Mouse (Mus musculus) limb, embryonic 14.5 days (tissue): ENCODE measurements around the gene Amigo3. TPM values are rescaled to one million over a fixed set of nuclear protein-coding genes. Genes with fewer than 3 reads are reported as not detected.

Source experiments
- ATAC-seq: fragments of 200-750 bp; cut with Nextera tagmentation; 2 replicates; pipeline ENCODE4 v1.8.0; 2017; ENCODE audit warnings: low read depth, moderate number of reproducible peaks, moderate TSS enrichment; ENCODE audit not compliant: low FRiP score
- DNase-seq: peaks from one replicate; pipeline ENCODE4 v3.0.0-alpha.2; 2015; ENCODE audit warnings: low spot score
- H3K27ac ChIP-seq: fragments of 300-500 bp; sonication (generic); replicated peaks from 2 replicates; pipeline ENCODE4 v1.5.1; 2014; ENCODE audit warnings: low read depth, mild to moderate bottlenecking, low read length, moderate library complexity, mixed read lengths
- H3K27me3 ChIP-seq: fragments of 300-500 bp; sonication (generic); 2 replicates; pipeline ENCODE4 v1.6.1; 2014; ENCODE audit warnings: low read length, mixed read lengths; ENCODE audit not compliant: control insufficient read depth, insufficient read depth
- H3K36me3 ChIP-seq: fragments of 300-500 bp; sonication (generic); 2 replicates; pipeline ENCODE4 v1.6.1; 2014; ENCODE audit warnings: mild to moderate bottlenecking, low read length, moderate library complexity, mixed read lengths; ENCODE audit not compliant: control insufficient read depth, insufficient read depth
- H3K4me1 ChIP-seq: fragments of 300-500 bp; sonication (generic); 2 replicates; pipeline ENCODE4 v1.6.1; 2014; ENCODE audit warnings: antibody characterized with exemption, low read length, mixed read lengths; ENCODE audit not compliant: control insufficient read depth, insufficient read depth
- H3K4me2 ChIP-seq: fragments of 300-500 bp; sonication (generic); replicated peaks from 2 replicates; pipeline ENCODE4 v1.6.1; 2014; ENCODE audit warnings: low read depth, mild to moderate bottlenecking, low read length, moderate library complexity; ENCODE audit not compliant: severe bottlenecking
- H3K4me3 ChIP-seq: fragments of 300-500 bp; sonication (generic); replicated peaks from 2 replicates; pipeline ENCODE4 v1.5.1; 2014; ENCODE audit warnings: low read length
- H3K9ac ChIP-seq: fragments of 300-500 bp; sonication (generic); 2 replicates; pipeline ENCODE4 v1.6.1; 2014; ENCODE audit warnings: mild to moderate bottlenecking, low read depth, low read length, moderate library complexity; ENCODE audit not compliant: severe bottlenecking
- H3K9me3 ChIP-seq: fragments of 300-500 bp; sonication (generic); 2 replicates; pipeline ENCODE4 v1.6.1; 2016; ENCODE audit warnings: low read length; ENCODE audit not compliant: control insufficient read depth
- POLR2A ChIP-seq: fragments of 200-500 bp; IDR thresholded peaks from 2 replicates; pipeline ENCODE4 v1.8.0; 2012; ENCODE audit warnings: inconsistent platforms, mild to moderate bottlenecking, moderate library complexity, borderline replicate concordance; ENCODE audit not compliant: insufficient read depth, insufficient read length; ENCODE audit errors: extremely low read depth
- WGBS: fragments of 180-500 bp; shearing (Covaris S2); extraction: QIAGEN DNeasy Blood & Tissue Kit; methylation state at CpG from one replicate; pipeline ENCODE4 v1.1.7; 2014; 5-methylcytosine and 5-hydroxymethylcytosine counted together
- polyA plus RNA-seq, 2 experiments: library from polyadenylated mRNA; depleted of rRNA in 1 of 2; stranded (reverse) in 1 of 2; unstranded in 1 of 2; fragments of >200 nt; fragmentation: Nextera tagmentation in 1 of 2; extraction: Ambion mirVana in 1 of 2; gene quantifications; 2 replicates each; pipeline versions ENCODE4 v1.2.1 to v1.2.3; 2012 to 2014

Amigo3 gene
- polyA plus RNA-seq, 2 experiments: 4.7 to 5.0 TPM

- Histone ChIP-seq H3K9ac (no peak overlapping the region), H3K4me3 (no peak overlapping the region), H3K4me2 (no peak overlapping the region), H3K4me1 (no peaks in the 10 kb centered on the region), H3K27me3 (no peaks in the 10 kb centered on the region), H3K27ac (no peak overlapping the region), H3K36me3 (peaks cover 21% of the 10 kb centered on the region), H3K9me3 (no peaks in the 10 kb centered on the region)
- no peak for TF ChIP-seq POLR2A
- ATAC-seq (no peak), DNase-seq (no peak)
- WGBS: 96% methylated on average over 1 of the region's 1 CpGs
These were observed 32.2 kb upstream of the Amigo3 start for GRCm38 (mm10) chr9:108020741-108021140.

DNA sequence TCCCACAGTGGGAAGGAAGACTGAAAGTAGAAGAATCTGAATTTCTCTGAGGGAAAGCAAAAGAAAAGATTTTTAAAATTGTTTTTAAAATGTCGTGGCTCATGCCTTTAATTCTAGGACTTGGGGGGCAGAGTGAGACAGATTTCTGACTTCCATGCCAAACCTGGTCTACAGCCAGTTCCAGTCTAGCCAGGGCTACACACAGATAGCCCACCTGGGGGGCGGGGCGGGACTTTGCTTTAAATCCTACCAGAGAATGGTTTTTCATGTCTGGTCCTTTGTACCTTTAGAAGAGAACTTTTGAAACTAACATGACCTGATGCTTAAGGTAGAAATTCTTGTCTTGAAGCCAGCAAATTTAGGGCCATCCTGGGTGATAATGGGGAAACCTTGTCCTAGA lies 29.7 kb upstream of the Amigo3 start:
- peaks cover 41% of the 10 kb centered on the region for H3K36me3 ChIP-seq
- no peak for ATAC-seq
- 89% methylated on average over 3 of the region's 3 CpGs for WGBS

DNA sequence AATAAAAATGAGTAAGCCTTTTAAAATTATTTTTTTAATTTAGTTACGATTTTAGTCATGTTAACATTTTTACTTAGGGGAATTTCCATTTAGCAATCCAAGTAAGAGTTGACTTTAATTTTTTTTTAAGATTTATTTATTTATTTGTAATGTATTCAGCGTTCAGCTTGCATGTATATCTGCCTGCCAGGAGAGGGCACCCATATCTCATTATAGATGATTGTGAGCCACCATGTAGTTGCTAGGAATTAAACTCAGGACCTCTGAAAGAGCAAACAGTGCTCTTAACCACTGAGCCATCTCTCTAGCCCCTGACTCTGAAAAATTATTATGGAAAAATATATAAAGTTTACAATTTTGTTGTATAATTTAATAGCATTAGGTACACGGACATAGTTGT lies 26.4 kb upstream of the Amigo3 start:
- H3K4me2 ChIP-seq: no peak overlapping the region

More for the DNA sequence above, 29.7 kb upstream of the Amigo3 start:
- no peak overlapping the region for H3K27ac ChIP-seq
- H3K4me2 ChIP-seq: no peak overlapping the region
- H3K4me3 ChIP-seq: no peak overlapping the region
- DNase-seq: no peak
- H3K27me3 ChIP-seq: no peaks in the 10 kb centered on the region
- H3K9me3 ChIP-seq: no peaks in the 10 kb centered on the region
- TF ChIP-seq POLR2A: no peak
- H3K4me1 ChIP-seq: no peaks in the 10 kb centered on the region
- no peak overlapping the region for H3K9ac ChIP-seq

DNA sequence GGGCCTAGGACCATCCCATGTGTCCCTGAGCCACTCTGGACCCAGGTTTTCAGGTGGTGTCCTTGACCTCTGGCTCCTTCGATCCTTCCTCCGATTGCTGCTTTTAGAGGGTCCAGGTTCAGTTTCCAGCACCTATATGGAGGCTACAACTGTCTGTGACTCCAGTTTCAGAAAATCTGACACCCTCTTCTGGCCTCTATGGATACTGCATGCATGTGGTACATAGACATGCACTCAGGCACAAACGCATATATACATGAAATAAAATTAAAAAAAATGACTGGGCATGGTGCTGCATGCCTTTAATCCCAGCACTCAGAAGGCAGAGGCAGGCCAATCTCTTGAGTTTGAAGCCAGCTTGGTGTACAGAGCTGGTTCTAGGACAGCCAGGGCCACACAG lies 25.1 kb upstream of the Amigo3 start:
- H3K36me3 ChIP-seq: peaks cover 66% of the 10 kb centered on the region
- DNase-seq (no peak), ATAC-seq (no peak)
- no peak overlapping the region for H3K4me2 ChIP-seq
- H3K27ac ChIP-seq: no peak overlapping the region
- 94% methylated on average over 3 of the region's 3 CpGs for WGBS
- no peak overlapping the region for H3K4me3 ChIP-seq
- no peaks in the 10 kb centered on the region for H3K4me1 ChIP-seq
- H3K9me3 ChIP-seq: no peaks in the 10 kb centered on the region
- no peak overlapping the region for H3K9ac ChIP-seq
- no peak for TF ChIP-seq POLR2A
- H3K27me3 ChIP-seq: no peaks in the 10 kb centered on the region

More for the DNA sequence above, 26.4 kb upstream of the Amigo3 start:
- WGBS: 83% methylated on average over 3 of the region's 3 CpGs
- no peaks in the 10 kb centered on the region for H3K27me3 ChIP-seq
- no peak overlapping the region for H3K27ac ChIP-seq
- no peak overlapping the region for H3K9ac ChIP-seq
- H3K4me1 ChIP-seq: no peaks in the 10 kb centered on the region
- ATAC-seq (no peak), DNase-seq (no peak)
- H3K4me3 ChIP-seq: no peak overlapping the region
- H3K9me3 ChIP-seq: no peaks in the 10 kb centered on the region
- H3K36me3 ChIP-seq: peaks cover 53% of the 10 kb centered on the region
- no peak for TF ChIP-seq POLR2A

GRCm38 (mm10) chr9:108032126-108032525 lies 20.8 kb upstream of the Amigo3 start:
- 85% methylated on average over 5 of the region's 5 CpGs for WGBS
- Histone ChIP-seq H3K4me1 (no peaks in the 10 kb centered on the region), H3K4me3 (no peak overlapping the region), H3K27ac (no peak overlapping the region), H3K9ac (no peak overlapping the region), H3K4me2 (no peak overlapping the region), H3K36me3 (peaks cover 67% of the 10 kb centered on the region), H3K9me3 (no peaks in the 10 kb centered on the region), H3K27me3 (no peaks in the 10 kb centered on the region)
- no peak for DNase-seq
- TF ChIP-seq POLR2A: no peak
- ATAC-seq: no peak
